Mouse (Mus musculus) liver, embryonic 15.5 days (tissue): ENCODE data around the gene Uckl1. TPM values are rescaled to one million over a fixed set of nuclear protein-coding genes. Genes with fewer than 3 reads are reported as not detected.

ENCODE experiments used
- microRNA-seq: library from miRNA; unstranded; fragments of <30 nt; microRNA quantifications from one replicate; pipeline ENCODE4, GENCODE M21; 2016
- polyA plus RNA-seq: library from polyadenylated mRNA; unstranded; fragments of >200 nt; fragmentation: Nextera tagmentation; extraction: Ambion mirVana; gene quantifications from 2 replicates; pipeline ENCODE4 v1.2.1, GENCODE M21; 2015

Gene Uckl1
- polyA plus RNA-seq, 1 experiment from 2014 or later, result 20.4 TPM

Small RNAs within 50 kb of the gene (microRNA-seq; reads per million reads assigned to microRNA genes)
- not detected for gene Mir7006

Other genes with a start within 250 kb of the Uckl1 start
- gene Zgpat, start 220.0 kb downstream of the Uckl1 start, polyA plus RNA-seq, result 12.0 and 12.1 TPM in 2 replicates
- 21.1 and 23.2 TPM in 2 replicates for gene Arfrp1, start 219.5 kb downstream of the Uckl1 start, polyA plus RNA-seq
- gene Lime1, start 204.8 kb downstream of the Uckl1 start, polyA plus RNA-seq, result 6.2 and 7.4 TPM in 2 replicates
- gene Zbtb46, start 125.5 kb downstream of the Uckl1 start, polyA plus RNA-seq, result 7.9 and 8.7 TPM in 2 replicates
- gene Abhd16b, start 91.7 kb downstream of the Uckl1 start, polyA plus RNA-seq, result not detected in 2 replicates
- gene Tpd52l2, start 87.8 kb downstream of the Uckl1 start, polyA plus RNA-seq, result 67.3 and 68.4 TPM in 2 replicates
- 27.7 and 29.8 TPM in 2 replicates for gene Dnajc5, start 64.4 kb downstream of the Uckl1 start, polyA plus RNA-seq
- gene Prpf6, start 7.0 kb upstream of the Uckl1 start, polyA plus RNA-seq, result 23.8 and 25.9 TPM in 2 replicates
- 9.3 and 9.6 TPM in 2 replicates for gene Zfp512b, start 7.9 kb upstream of the Uckl1 start, polyA plus RNA-seq
- 2.2 and 2.6 TPM in 2 replicates for gene Samd10, start 14.3 kb upstream of the Uckl1 start, polyA plus RNA-seq
- not detected in 2 replicates for gene Gm29797, start 72.1 kb upstream of the Uckl1 start, polyA plus RNA-seq
- 6.7 and 8.0 TPM in 2 replicates for gene Sox18, start 86.7 kb upstream of the Uckl1 start, polyA plus RNA-seq
- 1.3 and 2.7 TPM in 2 replicates for gene Tcea2, start 95.4 kb upstream of the Uckl1 start, polyA plus RNA-seq
- gene Rgs19, start 109.1 kb upstream of the Uckl1 start, polyA plus RNA-seq, result 22.3 and 22.4 TPM in 2 replicates
- not detected in 2 replicates for gene Lkaaear1, start 113.5 kb upstream of the Uckl1 start, polyA plus RNA-seq
- 0.07 and 0.23 TPM in 2 replicates for gene Oprl1, start 130.1 kb upstream of the Uckl1 start, polyA plus RNA-seq
- gene Myt1, start 178.4 kb upstream of the Uckl1 start, polyA plus RNA-seq, result not detected in 2 replicates